Mouse (Mus musculus) liver, embryonic 11.5 days (tissue): ENCODE data around the gene Rplp2. TPM values are rescaled to one million over a fixed set of nuclear protein-coding genes. Genes with fewer than 3 reads are reported as not detected.

ENCODE experiments used
- ATAC-seq: fragments of 200-750 bp; cut with Nextera tagmentation; replicated peaks from 2 replicates; pipeline ENCODE4 v1.8.0; 2017; ENCODE audit warnings: moderate number of reproducible peaks, mild to moderate bottlenecking, moderate TSS enrichment, moderate library complexity; ENCODE audit not compliant: low FRiP score
- DNase-seq: peaks from one replicate; pipeline ENCODE4 v3.0.0-alpha.2; 2017; ENCODE audit warnings: low spot score
- H3K27ac ChIP-seq: fragments of 300-500 bp; sonication (generic); 2 replicates; pipeline ENCODE4 v1.5.1; 2014; ENCODE audit warnings: mild to moderate bottlenecking, low read depth, low read length, control low read depth
- H3K27me3 ChIP-seq: fragments of 300-500 bp; sonication (generic); replicated peaks from 2 replicates; pipeline ENCODE4 v1.6.1; 2014; ENCODE audit warnings: low read length, mixed read lengths; ENCODE audit not compliant: control insufficient read depth, insufficient read depth
- H3K36me3 ChIP-seq: fragments of 300-500 bp; sonication (generic); 2 replicates; pipeline ENCODE4 v1.6.1; 2014; ENCODE audit warnings: mild to moderate bottlenecking, low read length, moderate library complexity, mixed read lengths; ENCODE audit not compliant: control insufficient read depth, insufficient read depth
- H3K4me1 ChIP-seq: fragments of 300-500 bp; sonication (generic); replicated peaks from 2 replicates; pipeline ENCODE4 v1.6.1; 2014; ENCODE audit warnings: low read length, mixed read lengths; ENCODE audit not compliant: control insufficient read depth, insufficient read depth
- H3K4me2 ChIP-seq: fragments of 300-500 bp; sonication (generic); 2 replicates; pipeline ENCODE4 v1.6.1; 2014; ENCODE audit warnings: mild to moderate bottlenecking, control low read depth, moderate library complexity
- H3K4me3 ChIP-seq: fragments of 300-500 bp; sonication (generic); 2 replicates; pipeline ENCODE4 v1.5.1; 2014; ENCODE audit warnings: low read depth, low read length, control low read depth
- H3K9ac ChIP-seq: fragments of 300-500 bp; sonication (generic); 2 replicates; pipeline ENCODE4 v1.6.1; 2014; ENCODE audit warnings: low read depth, low read length, control low read depth
- H3K9me3 ChIP-seq: fragments of 300-500 bp; sonication (generic); 2 replicates; pipeline ENCODE4 v1.6.1; 2016; ENCODE audit warnings: low read length, inconsistent platforms, mixed read lengths; ENCODE audit not compliant: control insufficient read depth
- WGBS: fragments of 180-500 bp; shearing (Covaris S2); extraction: QIAGEN DNeasy Blood & Tissue Kit; methylation state at CpG from one replicate; pipeline ENCODE4 v1.1.7; 2014; 5-methylcytosine and 5-hydroxymethylcytosine counted together
- polyA plus RNA-seq: library from polyadenylated mRNA; unstranded; fragments of >200 nt; fragmentation: Nextera tagmentation; extraction: Ambion mirVana; gene quantifications from 2 replicates; pipeline ENCODE4 v1.2.1, GENCODE M21; 2014

Rplp2 gene
- polyA plus RNA-seq, 1 experiment from 2014 or later = 1,836 TPM

DNA sequence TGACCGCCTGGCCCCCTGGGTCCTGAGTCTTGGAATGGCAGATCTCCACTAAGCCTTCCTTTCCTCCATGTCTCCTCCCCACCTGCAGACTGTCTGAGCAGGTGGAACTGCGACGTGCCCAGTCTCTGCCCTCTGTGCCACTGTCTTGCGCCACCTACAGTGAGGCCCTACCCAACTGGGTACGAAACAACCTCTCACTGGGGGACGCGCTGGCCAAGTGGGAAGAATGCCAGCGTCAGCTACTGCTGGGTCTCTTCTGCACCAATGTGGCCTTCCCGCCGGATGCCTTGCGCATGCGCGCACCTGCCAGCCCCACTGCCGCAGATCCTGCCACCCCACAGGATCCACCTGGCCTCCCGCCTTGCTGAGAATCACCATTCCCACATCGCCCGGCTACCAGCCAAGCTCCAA, 12.1 kb downstream of the Rplp2 start:
- DNase-seq (no peak), ATAC-seq (no peak)
- no peak overlapping the region for H3K4me2 ChIP-seq
- H3K4me3 ChIP-seq = no peak overlapping the region
- H3K27me3 ChIP-seq = peaks cover 42% of the 10 kb centered on the region
- WGBS = 89% methylated on average over 17 of the region's 17 CpGs
- no peaks in the 10 kb centered on the region for H3K36me3 ChIP-seq
- no peak overlapping the region for H3K27ac ChIP-seq
- no peaks in the 10 kb centered on the region for H3K9me3 ChIP-seq
- H3K9ac ChIP-seq = no peak overlapping the region
- peaks cover 17% of the 10 kb centered on the region for H3K4me1 ChIP-seq

DNA sequence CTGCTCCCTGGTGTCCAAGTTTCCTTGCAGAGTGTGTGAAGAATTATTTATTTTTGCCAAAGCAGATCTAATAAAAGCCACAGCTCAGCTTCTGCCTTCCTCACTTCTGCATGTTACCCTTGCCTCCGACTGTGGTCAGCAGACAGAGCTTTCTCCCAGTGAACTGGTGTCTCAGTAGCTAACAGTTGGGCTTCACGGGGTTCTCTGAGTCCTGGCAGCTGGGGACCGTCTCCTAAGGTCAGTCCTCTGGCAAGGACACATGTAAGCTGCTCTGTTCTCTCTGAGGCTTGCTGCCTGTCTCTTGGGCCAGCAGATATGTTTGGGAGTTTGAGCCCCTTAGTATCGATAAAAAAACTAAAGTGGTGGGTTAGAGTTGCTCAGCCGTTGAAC, 12.8 kb downstream of the Rplp2 start:
- H3K36me3 ChIP-seq = no peaks in the 10 kb centered on the region
- H3K9ac ChIP-seq = no peak overlapping the region
- no peak overlapping the region for H3K27ac ChIP-seq
- WGBS = 68% methylated on average over 5 of the region's 5 CpGs
- peaks cover 49% of the 10 kb centered on the region for H3K27me3 ChIP-seq
- H3K4me1 ChIP-seq = peaks cover 18% of the 10 kb centered on the region
- H3K4me3 ChIP-seq = no peak overlapping the region
- no peak overlapping the region for H3K4me2 ChIP-seq
- DNase-seq = no peak
- no peak for ATAC-seq
- H3K9me3 ChIP-seq = no peaks in the 10 kb centered on the region

DNA sequence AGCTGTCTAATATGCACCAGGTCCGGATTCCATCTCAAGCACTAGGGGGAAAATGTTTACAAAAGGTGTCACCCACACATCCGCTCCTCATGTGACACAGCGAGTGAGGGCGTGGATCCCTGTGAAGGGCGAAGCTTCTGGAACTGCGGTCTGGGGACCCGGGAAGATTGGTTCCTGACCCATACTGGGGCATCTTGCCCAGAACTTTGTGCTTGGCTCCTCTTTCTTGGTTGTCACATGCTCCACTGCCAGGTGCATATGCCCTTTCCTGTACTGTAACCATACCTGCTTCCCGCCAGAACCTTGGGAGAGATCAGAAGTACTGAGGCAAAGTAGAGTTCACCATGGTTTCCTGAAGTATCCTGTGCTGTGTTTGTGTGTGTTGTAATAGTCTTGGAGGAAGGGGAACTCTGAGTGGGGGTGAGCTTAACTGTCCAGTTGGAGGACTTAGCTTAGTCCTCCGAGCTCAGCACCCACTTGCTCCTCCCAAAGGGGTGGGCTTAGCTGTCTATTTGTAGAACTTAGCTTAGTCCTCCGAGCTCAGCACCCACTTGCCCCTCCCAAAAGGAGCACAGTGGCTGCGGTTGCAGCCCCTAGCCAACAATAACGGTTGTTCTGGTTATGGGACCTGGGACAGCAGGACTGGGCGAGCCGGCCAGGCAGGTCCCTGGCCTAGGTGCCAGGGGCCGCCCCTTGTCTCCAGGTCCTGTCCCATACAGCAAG, 13.4 kb downstream of the Rplp2 start, which contains the start of gene Cracr2b:
Gene Cracr2b, plus strand, starts transcription at position 704 of the 723 bp plus-strand sequence.
- H3K4me3 ChIP-seq = peak within 1 kb of the TSS; percentile 44

DNA sequence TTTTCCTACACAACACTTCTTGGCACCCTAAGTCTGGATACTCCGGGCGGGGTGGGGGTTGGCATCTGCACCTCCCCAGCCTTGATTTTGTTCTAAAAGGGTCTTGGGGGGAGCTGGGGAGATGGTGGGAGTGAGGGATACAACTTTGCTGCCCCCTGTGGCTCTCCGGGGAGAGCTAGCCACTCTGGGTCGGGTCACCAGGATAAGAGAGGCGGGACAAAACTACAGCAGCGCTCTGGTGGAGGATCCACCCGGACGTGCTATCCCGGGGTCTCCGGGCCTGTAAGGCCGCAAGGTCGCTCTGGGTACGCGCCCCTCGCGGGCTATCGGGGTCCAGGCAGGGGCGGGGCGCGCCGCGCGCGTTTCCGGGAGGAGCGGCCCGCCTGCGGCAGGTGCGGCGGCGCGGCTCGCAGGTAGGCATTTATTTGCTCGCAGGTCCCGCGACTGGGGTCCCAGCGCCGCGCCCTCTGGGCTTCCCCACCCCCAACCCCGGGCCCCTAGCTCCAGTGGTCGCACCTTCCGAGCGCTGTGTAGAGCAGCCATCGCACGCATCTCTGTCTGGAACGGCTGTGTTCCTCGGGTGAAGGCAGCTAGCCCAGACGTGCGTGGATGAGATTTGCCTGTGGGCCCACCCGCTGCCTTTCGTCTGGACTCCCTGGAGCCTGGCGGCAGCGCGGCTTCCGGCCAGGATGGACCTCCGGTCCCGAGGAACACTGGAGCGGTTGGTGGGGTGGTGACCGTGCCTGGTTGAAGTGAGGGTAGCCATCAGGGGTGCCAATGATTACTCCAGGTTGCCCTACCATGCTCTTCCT, 14.6 kb downstream of the Rplp2 start:
- no peak for ATAC-seq
- Histone ChIP-seq H3K9me3 (no peaks in the 10 kb centered on the region), H3K27me3 (peaks cover 57% of the 10 kb centered on the region), H3K36me3 (no peaks in the 10 kb centered on the region), H3K9ac (peak overlapping the region; percentile 55), H3K4me1 (peaks cover 21% of the 10 kb centered on the region), H3K4me2 (peak overlapping the region; percentile 66), H3K27ac (no peak overlapping the region), H3K4me3 (peak overlapping the region; percentile 44)
- WGBS = 3% methylated on average over 58 of the region's 59 CpGs
- DNase-seq = no peak

More for the DNA sequence above, 13.4 kb downstream of the Rplp2 start, which contains the start of gene Cracr2b:
- peak within 1 kb of the TSS; percentile 55 for H3K9ac ChIP-seq
- H3K4me1 ChIP-seq = peaks cover 22% of the 10 kb centered on the region
- DNase-seq (no peak), ATAC-seq (no peak)
- H3K36me3 ChIP-seq = no peaks in the 10 kb centered on the region
- WGBS = 59% methylated on average over 15 of the region's 15 CpGs
- no peaks in the 10 kb centered on the region for H3K9me3 ChIP-seq
- peaks cover 55% of the 10 kb centered on the region for H3K27me3 ChIP-seq
- peak within 1 kb of the TSS; percentile 66 for H3K4me2 ChIP-seq
- no peak within 1 kb of the TSS for H3K27ac ChIP-seq

DNA sequence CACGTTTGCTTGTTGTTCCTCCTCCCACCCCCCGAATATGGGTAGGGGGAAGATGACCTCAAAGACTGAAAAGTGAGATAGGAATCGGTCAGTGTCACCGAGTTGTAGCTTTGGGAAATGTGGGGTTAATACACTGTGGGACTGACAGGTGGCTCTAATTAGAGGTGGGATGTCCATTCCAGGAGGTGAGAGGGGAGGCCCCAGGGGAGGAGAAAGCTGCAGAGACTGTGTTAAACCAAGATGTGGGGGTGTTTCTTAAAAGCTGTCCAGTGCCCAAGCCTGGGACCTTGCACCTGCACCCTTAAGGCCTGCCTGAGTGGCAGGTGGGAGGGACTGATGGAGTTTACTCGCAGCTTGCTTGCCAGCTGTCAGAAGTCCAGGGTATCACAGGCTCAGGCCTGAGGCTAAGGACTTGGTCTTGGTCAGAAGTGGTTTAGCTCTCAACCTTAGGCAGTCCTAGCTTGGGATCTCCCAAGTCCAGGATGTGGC, 15.2 kb downstream of the Rplp2 start:
- peak overlapping the region; percentile 66 for H3K4me2 ChIP-seq
- H3K4me1 ChIP-seq = peaks cover 24% of the 10 kb centered on the region
- 10% methylated on average over 5 of the region's 5 CpGs for WGBS
- no peaks in the 10 kb centered on the region for H3K36me3 ChIP-seq
- H3K27me3 ChIP-seq = peaks cover 57% of the 10 kb centered on the region
- ATAC-seq (no peak), DNase-seq (no peak)
- no peaks in the 10 kb centered on the region for H3K9me3 ChIP-seq
- no peak overlapping the region for H3K27ac ChIP-seq
- no peak overlapping the region; the same call in 1 of the 2 replicates for H3K9ac ChIP-seq
- peak overlapping the region; percentile 44 for H3K4me3 ChIP-seq

DNA sequence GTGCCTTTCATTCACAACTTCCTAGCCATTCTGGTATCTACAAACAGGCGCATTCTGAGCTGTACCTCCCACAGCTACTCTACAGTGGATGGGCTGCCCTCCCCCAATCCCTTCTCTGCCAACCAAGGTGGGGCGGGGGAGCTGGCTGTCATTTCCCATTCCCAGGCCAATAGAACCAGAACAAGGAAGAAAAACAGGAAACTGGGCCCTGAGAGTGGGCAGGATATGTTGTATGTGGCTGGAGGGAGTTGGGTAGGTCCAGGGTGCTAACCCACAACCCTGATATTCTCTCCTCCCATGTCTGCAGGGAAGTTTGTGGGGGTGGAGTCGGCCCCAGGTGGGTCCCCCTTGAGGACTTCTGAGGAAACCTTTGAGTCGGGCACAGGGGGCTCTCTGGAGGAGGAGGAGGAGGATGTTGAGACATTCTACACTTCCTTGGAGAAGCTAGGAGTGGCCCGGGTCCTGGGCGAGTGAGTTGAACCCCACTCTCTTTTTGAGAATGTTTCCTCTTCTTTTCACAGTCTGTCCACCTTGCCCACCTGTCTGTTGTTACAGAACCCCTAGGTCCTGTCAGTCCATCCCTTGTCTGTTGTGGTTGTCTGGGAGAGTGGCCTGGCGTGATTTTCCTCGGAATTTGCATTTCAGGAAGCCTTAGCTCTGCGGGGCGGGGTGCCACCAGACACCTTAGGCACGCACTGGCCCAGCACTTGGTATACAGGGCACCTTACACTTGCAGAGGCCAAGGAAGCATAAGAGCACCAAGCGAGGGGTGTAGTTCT, 16.8 kb downstream of the Rplp2 start:
- H3K4me2 ChIP-seq = peak overlapping the region; percentile 55
- no peak for ATAC-seq
- 22% methylated on average over 12 of the region's 12 CpGs for WGBS
- DNase-seq = no peak
- peak overlapping the region; percentile 32 for H3K4me3 ChIP-seq
- peaks cover 57% of the 10 kb centered on the region for H3K27me3 ChIP-seq
- peaks cover 33% of the 10 kb centered on the region for H3K4me1 ChIP-seq
- H3K9me3 ChIP-seq = no peaks in the 10 kb centered on the region
- H3K27ac ChIP-seq = no peak overlapping the region
- no peak overlapping the region for H3K9ac ChIP-seq
- no peaks in the 10 kb centered on the region for H3K36me3 ChIP-seq

DNA sequence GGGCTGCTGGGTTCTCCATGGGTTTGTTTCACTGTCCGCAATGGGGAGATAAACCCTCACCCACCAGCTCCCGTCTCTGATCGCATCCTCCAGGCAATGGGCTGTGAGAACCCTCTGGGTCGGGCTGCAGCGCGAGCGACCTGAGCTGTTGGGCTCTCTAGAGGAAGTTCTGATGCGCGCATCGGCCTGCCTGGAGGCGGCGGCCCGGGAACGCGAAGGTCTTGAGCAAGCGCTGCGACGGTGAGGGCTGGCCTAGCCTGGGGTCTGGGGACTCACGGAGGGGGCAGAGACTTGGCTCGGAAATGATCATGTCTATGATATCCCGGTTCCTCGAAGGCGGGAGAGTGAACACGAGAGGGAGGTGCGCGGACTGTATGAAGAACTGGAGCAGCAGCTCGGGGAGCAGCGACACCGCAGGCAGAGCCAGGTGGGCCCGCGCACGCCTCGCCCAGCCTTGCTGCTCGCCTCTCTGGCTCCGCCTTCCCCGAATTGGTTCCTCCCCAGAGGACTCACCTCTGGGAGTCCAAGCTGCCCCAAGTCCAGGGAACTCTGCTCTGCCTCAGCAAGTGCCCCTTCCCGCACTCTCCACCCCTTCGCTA, 17.5 kb downstream of the Rplp2 start:
- Histone ChIP-seq H3K4me3 (peak overlapping the region; percentile 32), H3K9me3 (no peaks in the 10 kb centered on the region), H3K9ac (peak overlapping the region; percentile 21), H3K27me3 (peaks cover 55% of the 10 kb centered on the region), H3K36me3 (no peaks in the 10 kb centered on the region; the same call in 1 of the 2 replicates), H3K4me2 (peak overlapping the region; percentile 55), H3K27ac (no peak overlapping the region), H3K4me1 (peaks cover 40% of the 10 kb centered on the region)
- 9% methylated on average over 38 of the region's 38 CpGs for WGBS
- ATAC-seq = no peak
- no peak for DNase-seq
